Mouse (Mus musculus): ENCODE results near the gene Elfn2.

Elfn2 gene

GRCm38 (mm10) chr15:78720532-78720931, 2.0 kb upstream of the Elfn2 start:
- DNase-seq (ENCODE audit: low spot score), result no peak

DNA sequence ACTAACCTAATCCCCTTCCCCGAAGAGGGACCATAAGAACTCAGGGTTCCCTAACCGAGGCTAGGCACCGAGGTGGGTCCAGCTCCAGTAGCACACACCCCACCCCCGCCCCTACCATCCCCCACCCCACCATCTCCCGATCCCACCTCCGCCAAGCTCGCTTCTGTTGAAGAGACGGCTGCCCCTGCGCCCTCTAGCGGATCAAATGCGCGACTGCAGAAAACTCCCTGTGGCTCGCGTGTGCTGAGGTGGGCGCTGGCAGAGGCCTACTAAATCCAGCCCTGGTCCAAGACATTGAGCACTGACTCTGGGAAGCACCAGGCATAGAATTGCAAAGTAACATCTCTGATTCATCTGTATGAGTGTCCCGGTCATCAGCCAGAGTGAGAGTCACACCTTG, 1.5 kb upstream of the Elfn2 start:
- DNase-seq (ENCODE audit: low spot score), result peak; percentile 56

- no peak for DNase-seq (ENCODE audit: low spot score)
These were observed 845 bp upstream of the Elfn2 start for GRCm38 (mm10) chr15:78719416-78719815.

DNA sequence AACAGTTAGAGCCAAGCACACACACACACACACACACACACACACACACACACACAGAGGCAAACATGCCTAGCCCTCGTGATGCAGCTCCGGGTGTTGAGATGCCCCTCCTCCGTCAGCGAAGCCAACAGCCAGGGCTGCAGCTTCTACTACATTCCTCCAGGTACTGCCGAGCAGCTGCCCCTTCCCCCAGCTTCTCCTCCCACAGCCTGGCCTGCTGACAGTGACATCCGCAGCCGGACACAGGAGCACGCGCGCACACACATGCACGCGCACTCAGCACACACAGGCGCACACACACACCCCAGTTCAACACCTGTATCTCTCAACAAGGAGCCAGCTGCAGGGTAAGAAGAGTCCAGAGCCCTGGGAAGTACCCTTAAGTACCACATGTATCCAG, 1.6 kb downstream of the Elfn2 start:
- DNase-seq (ENCODE audit: low spot score), result no peak

DNA sequence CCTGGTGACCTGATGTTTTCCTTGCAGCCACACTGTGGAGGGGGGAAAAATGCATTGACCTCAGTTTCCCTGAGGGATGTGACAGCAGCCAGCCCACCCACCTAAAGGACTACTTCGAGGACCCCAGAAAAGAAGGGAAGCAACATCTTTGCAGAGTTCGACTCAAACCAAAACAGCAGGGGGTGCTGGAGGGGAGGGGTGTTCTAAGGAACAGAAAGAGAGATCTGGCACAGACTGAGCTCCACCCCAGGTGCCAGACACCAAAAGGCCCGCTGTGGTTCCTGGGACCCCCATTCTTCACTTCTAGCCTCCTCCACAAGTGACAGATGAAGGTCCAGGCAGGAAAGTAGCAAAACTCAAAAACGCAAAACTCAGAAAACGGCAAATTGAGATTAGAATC, 2.7 kb downstream of the Elfn2 start:
- DNase-seq (ENCODE audit: low spot score), result no peak

DNA sequence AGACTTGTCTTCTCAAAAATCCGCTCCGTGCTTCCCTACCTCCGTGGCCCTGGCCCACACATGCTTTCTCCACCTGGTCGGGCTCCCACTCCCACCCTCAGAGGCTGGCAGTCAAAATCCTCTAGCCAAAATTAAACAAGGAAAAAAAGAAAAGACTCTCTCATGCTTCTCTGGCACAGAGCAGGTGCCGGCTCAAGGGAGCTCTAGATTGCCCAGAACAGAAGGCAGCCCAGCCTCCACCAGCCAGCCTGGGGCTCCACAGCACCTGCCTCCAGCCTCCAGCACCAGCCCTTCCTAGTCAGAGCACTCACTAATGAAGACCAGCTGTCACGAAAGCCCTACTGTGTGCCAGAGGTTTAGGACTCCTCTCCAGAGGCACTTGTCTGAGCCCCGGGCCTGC, 4.8 kb downstream of the Elfn2 start:
- no peak for DNase-seq (ENCODE audit: low spot score)

- DNase-seq (ENCODE audit: low spot score), result no peak
These were observed 6.0 kb downstream of the Elfn2 start for GRCm38 (mm10) chr15:78712335-78713258.

DNA sequence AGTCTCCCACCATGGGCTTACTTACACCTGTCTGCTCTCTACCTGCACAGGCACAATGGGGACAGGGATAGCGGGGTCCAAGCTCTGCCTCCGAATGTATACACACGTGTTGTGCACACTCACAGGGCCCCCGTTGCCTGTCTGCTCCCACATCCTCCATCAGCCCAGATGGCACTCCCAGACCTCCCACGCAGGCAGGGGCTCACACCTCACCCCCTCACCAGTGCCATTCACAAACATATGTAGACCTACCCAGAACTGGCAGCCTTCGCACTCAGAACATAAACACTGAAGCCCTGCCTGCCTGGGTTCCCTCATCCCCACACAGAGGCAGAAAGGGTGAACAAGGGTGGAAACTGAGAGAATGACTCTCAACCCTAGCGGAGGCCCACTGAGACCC, 6.6 kb downstream of the Elfn2 start:
- DNase-seq (ENCODE audit: low spot score), result no peak

- no peak for DNase-seq (ENCODE audit: low spot score)
These were observed 7.9 kb downstream of the Elfn2 start for GRCm38 (mm10) chr15:78710634-78711033.

DNA sequence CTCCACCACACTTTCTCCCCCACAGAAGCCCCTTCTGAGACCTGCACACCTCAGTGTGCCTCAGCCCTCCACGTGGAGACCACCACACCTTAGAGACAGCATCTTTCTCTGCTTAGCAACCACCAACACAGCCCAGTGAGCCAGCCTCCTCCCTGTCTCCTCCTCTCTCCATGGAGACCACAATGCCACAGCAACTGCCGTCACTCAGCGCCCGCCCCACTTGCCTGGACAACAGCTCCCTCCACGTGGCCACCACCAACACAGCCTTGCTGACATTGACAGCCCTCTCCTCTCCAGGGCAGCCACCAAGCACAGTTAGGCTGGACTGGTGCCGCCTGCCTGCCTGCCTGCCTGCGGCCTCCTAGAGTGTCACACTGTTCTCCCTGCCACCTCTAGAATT, 8.8 kb downstream of the Elfn2 start:
- DNase-seq (ENCODE audit: low spot score), result no peak

GRCm38 (mm10) chr15:78706630-78707029, 11.9 kb downstream of the Elfn2 start:
- DNase-seq (ENCODE audit: low spot score), result no peak

- DNase-seq (ENCODE audit: low spot score), result no peak
These were observed 13.7 kb downstream of the Elfn2 start for GRCm38 (mm10) chr15:78704824-78705223.

DNA sequence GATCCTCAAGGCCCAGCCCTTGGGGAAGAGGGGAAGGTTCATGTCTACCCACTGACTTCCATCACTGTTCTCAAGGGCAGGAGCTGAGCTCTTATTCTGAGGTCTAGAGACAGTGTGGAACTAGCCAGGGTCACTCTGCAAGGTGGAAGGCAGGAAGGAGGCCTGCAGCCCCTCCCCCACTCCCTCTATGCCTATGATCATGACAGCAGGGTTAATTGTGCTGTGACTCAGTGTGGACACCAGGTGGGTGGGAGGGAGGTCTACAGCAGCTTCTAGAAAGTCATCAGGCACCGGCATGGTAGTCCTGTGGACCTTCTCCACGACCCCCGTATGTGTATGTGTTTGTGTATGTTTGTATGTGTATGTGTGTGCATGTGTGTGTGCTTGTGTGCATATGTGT, 14.6 kb downstream of the Elfn2 start:
- DNase-seq (ENCODE audit: low spot score), result no peak

GRCm38 (mm10) chr15:78700420-78700819, 18.2 kb downstream of the Elfn2 start:
- DNase-seq (ENCODE audit: low spot score), result no peak

DNA sequence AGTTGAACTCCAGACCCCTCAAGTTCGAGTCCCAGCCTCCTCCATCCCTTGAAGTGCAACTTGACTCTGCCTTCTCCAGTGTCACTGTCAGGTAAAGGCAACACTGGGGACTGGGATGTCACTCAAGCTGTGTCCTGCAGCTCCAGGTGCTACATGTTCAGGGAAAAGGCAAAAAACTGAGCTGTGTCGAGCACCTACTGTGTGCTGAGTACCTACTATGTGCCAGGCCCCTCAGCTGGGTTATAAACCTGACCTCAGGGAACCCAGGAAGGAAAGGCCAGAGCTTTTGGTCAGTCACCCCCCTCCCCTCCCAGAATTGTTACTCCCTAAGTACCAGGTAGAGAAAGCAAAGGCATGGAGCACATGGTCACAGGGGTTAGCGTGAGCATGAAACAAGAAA, 19.1 kb downstream of the Elfn2 start:
- DNase-seq (ENCODE audit: low spot score), result no peak

DNA sequence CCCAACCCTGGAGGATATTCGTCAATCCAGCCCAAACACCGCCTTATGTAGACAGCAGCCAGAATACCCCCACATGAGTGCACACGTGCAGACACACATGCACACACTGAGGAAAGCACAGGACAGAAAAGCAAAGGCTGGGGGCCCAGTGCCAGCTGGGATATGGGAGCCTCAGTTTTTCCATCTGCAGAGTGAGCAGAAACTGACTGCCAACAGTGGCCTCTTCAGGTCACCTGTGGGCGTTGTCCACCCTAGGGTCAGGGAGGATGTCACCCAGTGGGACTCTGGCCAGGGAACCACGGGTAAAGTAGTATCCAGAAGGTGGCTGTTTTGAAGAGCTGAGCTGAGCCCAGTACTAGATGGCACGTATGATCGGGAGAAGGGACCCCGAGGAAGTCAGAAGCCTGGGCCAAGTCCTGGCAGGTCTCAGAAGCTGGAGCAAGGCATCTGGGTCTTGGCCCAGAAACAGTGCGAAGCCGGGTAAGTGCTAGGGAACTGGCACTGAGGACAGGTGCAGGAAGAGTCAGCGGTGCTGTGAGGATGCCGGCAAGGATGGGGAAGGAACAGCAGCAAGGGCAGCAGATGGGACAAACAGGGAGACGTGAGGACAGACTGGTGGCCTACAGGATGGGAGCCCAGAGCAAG, 20.0 kb downstream of the Elfn2 start:
- DNase-seq (ENCODE audit: low spot score), result no peak

GRCm38 (mm10) chr15:78698084-78698483, 20.5 kb downstream of the Elfn2 start:
- DNase-seq (ENCODE audit: low spot score), result no peak

DNA sequence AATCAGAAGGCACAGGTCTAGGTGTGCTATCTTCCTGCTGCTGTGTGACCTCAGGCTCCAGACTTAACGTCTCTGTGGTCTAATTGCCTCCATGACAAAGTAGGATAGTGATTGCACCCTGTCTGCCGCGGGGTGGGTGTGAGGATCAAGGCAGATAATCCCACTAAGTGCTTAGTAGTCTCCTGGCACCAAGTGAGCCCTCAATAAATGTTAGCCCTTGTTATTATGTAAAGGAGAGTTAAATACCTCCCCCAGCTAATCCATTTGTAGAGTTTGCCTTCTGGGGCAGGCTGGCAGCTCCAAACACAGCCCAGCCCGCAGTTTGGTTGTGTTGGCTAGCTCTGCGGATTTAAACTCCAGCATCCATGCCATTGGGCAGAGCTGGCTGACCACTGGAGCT, 22.8 kb downstream of the Elfn2 start:
- DNase-seq (ENCODE audit: low spot score), result no peak

GRCm38 (mm10) chr15:78692505-78692904, 26.1 kb downstream of the Elfn2 start:
- no peak for DNase-seq (ENCODE audit: low spot score)

- no peak for DNase-seq (ENCODE audit: low spot score)
These were observed 27.9 kb downstream of the Elfn2 start for GRCm38 (mm10) chr15:78690716-78691115.

GRCm38 (mm10) chr15:78686910-78687309, 31.7 kb downstream of the Elfn2 start:
- DNase-seq (ENCODE audit: low spot score), result no peak

- no peak for DNase-seq (ENCODE audit: low spot score)
These were observed 34.5 kb downstream of the Elfn2 start for GRCm38 (mm10) chr15:78684111-78684510.

GRCm38 (mm10) chr15:78683474-78683873, 35.1 kb downstream of the Elfn2 start:
- DNase-seq (ENCODE audit: low spot score), result no peak

- no peak for DNase-seq (ENCODE audit: low spot score)
These were observed 36.8 kb downstream of the Elfn2 start for GRCm38 (mm10) chr15:78681781-78682180.
